Mouse (Mus musculus) heart, embryonic 16.5 days (tissue): ENCODE results near the gene Cdc14b. TPM values are rescaled to one million over a fixed set of nuclear protein-coding genes. Genes with fewer than 3 reads are reported as not detected.

Experiments
- ATAC-seq: fragments of 200-750 bp; cut with Nextera tagmentation; replicated peaks from 2 replicates; pipeline ENCODE4 v1.8.0; 2017; ENCODE audit warnings: moderate number of reproducible peaks; ENCODE audit not compliant: insufficient read depth, low FRiP score; ENCODE audit errors: extremely low read depth
- H3K27ac ChIP-seq: fragments of 300-500 bp; sonication (generic); 2 replicates; pipeline ENCODE4 v1.5.1; 2014; ENCODE audit warnings: mild to moderate bottlenecking, low read length, control low read depth, moderate library complexity
- H3K27me3 ChIP-seq: fragments of 300-500 bp; sonication (generic); 2 replicates; pipeline ENCODE4 v1.6.1; 2014; ENCODE audit warnings: low read length, mixed read lengths; ENCODE audit not compliant: control insufficient read depth, insufficient read depth
- H3K36me3 ChIP-seq: fragments of 300-500 bp; sonication (generic); 2 replicates; pipeline ENCODE4 v1.6.1; 2014; ENCODE audit not compliant: control insufficient read depth, insufficient read depth
- H3K4me1 ChIP-seq: fragments of 300-500 bp; sonication (generic); 2 replicates; pipeline ENCODE4 v1.6.1; 2014; ENCODE audit warnings: low read length, mixed read lengths; ENCODE audit not compliant: control insufficient read depth, insufficient read depth
- H3K4me2 ChIP-seq: fragments of 300-500 bp; sonication (generic); 2 replicates; pipeline ENCODE4 v1.6.1; 2014; ENCODE audit warnings: low read depth, mild to moderate bottlenecking, control low read depth, low read length
- H3K4me3 ChIP-seq: fragments of 300-500 bp; sonication (generic); 2 replicates; pipeline ENCODE4 v1.5.1; 2014; ENCODE audit warnings: mild to moderate bottlenecking, control low read depth, low read length
- H3K9ac ChIP-seq: fragments of 300-500 bp; sonication (generic); 2 replicates; pipeline ENCODE4 v1.6.1; 2014; ENCODE audit warnings: low read length, control low read depth
- H3K9me3 ChIP-seq: fragments of 300-500 bp; sonication (generic); replicated peaks from 2 replicates; pipeline ENCODE4 v1.6.1; 2016; ENCODE audit warnings: low read length; ENCODE audit not compliant: control insufficient read depth
- WGBS: fragments of 180-500 bp; shearing (Covaris S2); extraction: QIAGEN DNeasy Blood & Tissue Kit; methylation state at CpG from one replicate; pipeline ENCODE4 v1.1.7; 2014; 5-methylcytosine and 5-hydroxymethylcytosine counted together
- polyA plus RNA-seq: library from polyadenylated mRNA; unstranded; fragments of >200 nt; fragmentation: Nextera tagmentation; extraction: Ambion mirVana; gene quantifications from 2 replicates; pipeline ENCODE4 v1.2.1, GENCODE M21; 2015

Cdc14b gene
- polyA plus RNA-seq, 1 experiment from 2014 or later: 15.5 TPM

DNA sequence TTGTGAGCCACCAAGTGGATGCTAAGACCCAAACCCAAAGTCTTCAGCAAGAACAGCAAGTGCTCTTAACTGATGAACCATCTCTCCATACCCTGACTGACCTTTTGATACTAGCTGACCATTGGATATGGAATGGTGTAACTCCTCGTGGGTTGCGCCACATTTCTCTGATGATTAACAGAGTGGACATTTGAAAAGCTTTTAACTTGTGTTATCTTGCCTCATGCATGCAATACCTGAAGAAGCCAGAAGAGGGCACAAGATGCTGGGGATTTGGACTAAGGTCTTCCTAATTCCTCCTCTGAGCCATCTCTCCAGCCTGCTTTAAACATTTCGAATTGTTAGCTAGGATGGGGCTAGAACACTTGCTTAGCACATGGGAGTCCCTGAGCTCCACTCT is 94.2 kb downstream of the Cdc14b start:
- no peak for ATAC-seq
- no peak overlapping the region for H3K4me3 ChIP-seq
- no peak overlapping the region for H3K4me2 ChIP-seq
- H3K27me3 ChIP-seq: no peaks in the 10 kb centered on the region
- H3K27ac ChIP-seq: no peak overlapping the region
- H3K36me3 ChIP-seq: peaks cover 37% of the 10 kb centered on the region
- WGBS: 80% methylated on average over 3 of the region's 3 CpGs
- no peak overlapping the region for H3K9ac ChIP-seq
- H3K9me3 ChIP-seq: no peaks in the 10 kb centered on the region
- no peaks in the 10 kb centered on the region; the same call in 1 of the 2 replicates for H3K4me1 ChIP-seq

DNA sequence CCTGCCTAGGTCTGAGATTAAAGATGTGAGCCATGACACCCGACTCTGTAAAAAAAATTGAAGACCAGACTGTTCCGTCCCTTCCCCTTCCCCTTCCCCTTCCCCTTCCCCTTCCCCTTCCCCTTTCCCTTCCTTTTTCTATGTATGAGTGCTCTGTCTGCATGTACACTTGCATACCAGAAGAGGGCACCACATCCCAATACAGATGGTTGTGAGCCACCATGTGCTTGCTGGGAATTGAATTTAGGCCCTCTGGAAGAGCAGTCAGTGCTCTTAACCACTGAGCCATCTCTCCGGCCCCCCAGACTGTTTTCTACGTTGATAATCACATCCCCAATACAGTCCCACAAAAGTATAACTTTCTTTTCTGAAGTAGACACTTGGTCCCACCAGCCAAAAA is 94.8 kb downstream of the Cdc14b start:
- 86% methylated on average over 4 of the region's 4 CpGs for WGBS
- Histone ChIP-seq H3K36me3 (peaks cover 41% of the 10 kb centered on the region), H3K4me2 (no peak overlapping the region), H3K4me1 (no peaks in the 10 kb centered on the region; the same call in 1 of the 2 replicates), H3K27ac (no peak overlapping the region), H3K27me3 (no peaks in the 10 kb centered on the region), H3K4me3 (no peak overlapping the region), H3K9ac (no peak overlapping the region), H3K9me3 (no peaks in the 10 kb centered on the region)
- ATAC-seq: no peak

DNA sequence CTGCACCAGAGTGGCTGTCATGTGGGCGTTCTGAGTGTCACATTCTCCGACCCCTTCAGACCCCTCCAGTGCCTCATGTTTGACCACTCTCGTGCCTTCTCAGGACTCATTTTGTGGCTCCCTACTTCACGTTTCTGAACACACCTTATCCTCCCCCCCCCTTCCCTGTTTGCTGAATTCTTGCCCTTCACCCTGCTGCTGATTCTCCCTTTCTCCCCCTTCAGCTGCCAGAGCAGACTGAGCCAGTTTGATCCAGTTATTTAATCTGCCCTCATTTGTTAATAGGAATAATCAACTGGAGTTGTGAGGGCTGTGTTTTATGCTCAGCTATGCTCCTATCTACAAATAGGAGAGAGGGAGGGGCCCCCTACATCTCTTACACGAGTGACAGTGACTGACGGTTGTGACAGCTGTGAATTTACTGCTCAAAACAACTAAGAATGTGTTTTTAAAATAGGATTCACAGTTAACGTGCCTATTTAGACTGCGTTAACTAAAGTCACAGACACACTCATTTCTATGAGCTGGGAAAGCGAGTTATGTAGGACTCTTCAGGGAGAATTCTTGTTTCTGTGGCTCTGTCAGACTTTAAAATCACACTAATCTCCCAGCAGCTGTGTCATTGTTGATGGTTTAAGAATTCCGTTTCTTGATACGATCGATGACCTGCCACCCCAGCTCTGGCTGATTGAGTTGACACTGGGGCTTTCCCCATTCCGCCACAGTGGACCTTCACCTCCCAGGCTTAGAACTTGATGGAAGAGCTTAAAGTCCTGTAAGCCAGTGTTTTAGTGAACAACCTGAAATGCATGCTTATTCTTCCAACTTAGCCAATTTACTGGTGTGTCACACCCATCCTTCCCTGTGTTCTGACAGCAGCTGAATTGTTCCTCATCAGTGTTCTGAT is 96.1 kb downstream of the Cdc14b start:
- H3K4me2 ChIP-seq: no peak overlapping the region
- H3K4me1 ChIP-seq: no peaks in the 10 kb centered on the region; the same call in 1 of the 2 replicates
- 63% methylated on average over 13 of the region's 13 CpGs for WGBS
- H3K9me3 ChIP-seq: no peaks in the 10 kb centered on the region
- no peaks in the 10 kb centered on the region for H3K27me3 ChIP-seq
- H3K9ac ChIP-seq: peak overlapping the region; percentile 12; the same call in 1 of the 2 replicates
- ATAC-seq: no peak
- no peak overlapping the region for H3K27ac ChIP-seq
- no peak overlapping the region for H3K4me3 ChIP-seq
- peaks cover 47% of the 10 kb centered on the region for H3K36me3 ChIP-seq

DNA sequence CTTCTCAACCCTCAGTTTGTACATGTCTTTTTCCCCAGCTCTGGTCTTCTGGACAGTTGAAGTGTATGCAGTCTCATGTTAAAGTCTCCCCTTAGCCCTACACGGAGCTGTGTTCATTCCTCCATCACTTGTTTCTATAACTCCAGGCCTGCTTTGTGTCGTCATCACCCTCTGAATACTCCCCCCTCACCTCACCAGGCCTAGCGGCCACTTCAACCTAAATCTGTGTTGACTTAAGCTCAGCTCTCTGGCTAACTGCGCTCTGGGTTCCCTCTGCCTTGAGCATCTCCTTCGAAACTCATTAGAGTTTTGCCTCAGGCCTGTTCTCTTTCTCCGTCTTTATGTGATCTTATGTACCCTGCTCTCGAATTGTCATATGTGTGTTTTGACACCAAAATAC is 97.1 kb downstream of the Cdc14b start:
- Histone ChIP-seq H3K4me2 (no peak overlapping the region), H3K9ac (no peak overlapping the region), H3K27ac (no peak overlapping the region), H3K4me1 (no peaks in the 10 kb centered on the region; the same call in 1 of the 2 replicates), H3K36me3 (peaks cover 47% of the 10 kb centered on the region), H3K9me3 (no peaks in the 10 kb centered on the region), H3K27me3 (no peaks in the 10 kb centered on the region), H3K4me3 (no peak overlapping the region)
- WGBS: 60% methylated on average over 7 of the region's 7 CpGs
- ATAC-seq: no peak

DNA sequence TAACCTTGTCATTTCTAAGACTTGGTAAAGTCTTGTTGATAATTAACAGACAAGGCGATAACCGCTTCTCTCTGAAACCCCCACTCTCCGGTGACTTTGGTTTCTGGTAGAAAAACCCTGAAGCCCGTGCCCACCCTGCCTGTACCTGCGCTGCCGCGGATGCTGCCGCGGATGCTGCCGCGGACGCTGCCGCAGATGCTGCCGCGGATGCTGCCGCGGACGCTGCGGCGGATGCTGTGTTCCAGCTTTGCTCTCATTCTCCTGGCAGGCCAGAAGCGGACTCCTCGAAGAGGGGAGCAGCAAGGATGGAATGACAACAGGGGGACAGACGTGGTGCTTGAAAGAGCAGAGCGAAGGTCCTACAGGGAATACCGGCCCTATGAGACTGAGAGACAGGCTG is 105.3 kb downstream of the Cdc14b start:
- H3K4me2 ChIP-seq: no peak overlapping the region
- peaks cover 36% of the 10 kb centered on the region for H3K9me3 ChIP-seq
- peaks cover 67% of the 10 kb centered on the region for H3K36me3 ChIP-seq
- H3K9ac ChIP-seq: no peak overlapping the region
- no peaks in the 10 kb centered on the region for H3K4me1 ChIP-seq
- no peak overlapping the region for H3K4me3 ChIP-seq
- no peak overlapping the region for H3K27ac ChIP-seq
- ATAC-seq: no peak
- no peaks in the 10 kb centered on the region for H3K27me3 ChIP-seq
- 98% methylated on average over 25 of the region's 25 CpGs for WGBS

DNA sequence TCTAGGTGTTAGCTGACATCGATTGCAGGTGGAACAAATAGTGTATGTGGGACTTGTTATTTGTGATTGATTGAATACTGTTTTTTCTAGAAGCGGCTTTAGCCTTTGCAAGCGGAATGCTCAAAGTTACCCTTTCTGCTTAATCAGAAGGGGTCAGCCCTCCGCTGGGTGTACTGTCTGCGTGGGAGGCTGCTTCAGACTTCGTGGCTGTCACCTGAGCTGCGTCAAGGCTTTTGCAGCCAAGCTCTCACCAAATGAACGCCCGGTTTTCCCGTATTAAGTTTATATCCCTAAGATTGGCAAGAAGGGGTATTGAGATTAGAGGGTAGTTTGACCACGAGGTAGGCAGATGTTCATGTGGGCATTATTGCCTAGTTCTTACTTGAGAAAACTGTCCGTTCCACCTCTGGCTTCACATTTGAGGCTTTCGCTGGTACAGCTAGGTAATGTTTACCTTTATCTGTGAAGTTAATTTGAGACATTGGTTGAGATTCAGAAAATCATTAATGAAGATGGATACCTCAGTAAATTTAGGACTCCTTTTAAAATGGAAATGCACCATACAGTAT is 111.9 kb downstream of the Cdc14b start:
- H3K4me1 ChIP-seq: peaks cover 19% of the 10 kb centered on the region
- peak overlapping the region; percentile 79 for H3K4me3 ChIP-seq
- 34% methylated on average over 13 of the region's 13 CpGs for WGBS
- no peak overlapping the region for H3K27ac ChIP-seq
- H3K36me3 ChIP-seq: peaks cover 10% of the 10 kb centered on the region
- H3K4me2 ChIP-seq: peak overlapping the region; percentile 96
- ATAC-seq: no peak
- no peaks in the 10 kb centered on the region for H3K27me3 ChIP-seq
- peak overlapping the region; percentile 86 for H3K9ac ChIP-seq
- H3K9me3 ChIP-seq: peaks cover under 1% of the 10 kb centered on the region

DNA sequence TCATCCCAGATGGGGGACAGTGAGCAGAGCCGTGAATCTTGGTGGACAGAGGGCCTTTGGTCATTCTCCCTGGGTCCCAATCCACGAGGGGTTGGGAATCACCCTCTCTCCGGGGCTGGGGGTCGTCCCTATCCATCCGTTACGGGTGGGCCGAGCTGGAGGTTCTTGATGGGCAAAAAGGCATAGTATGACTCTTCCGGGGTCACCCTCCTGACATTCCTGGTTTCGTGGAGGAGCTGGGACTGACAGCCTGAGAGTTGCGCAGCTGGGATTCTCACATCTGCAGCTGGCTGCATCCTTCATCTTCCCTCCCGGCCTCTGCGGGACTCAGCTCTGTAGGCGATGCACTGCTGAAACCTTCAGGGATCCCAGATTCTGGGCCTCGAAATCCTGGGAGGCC is 112.5 kb downstream of the Cdc14b start:
- no peak for ATAC-seq

DNA sequence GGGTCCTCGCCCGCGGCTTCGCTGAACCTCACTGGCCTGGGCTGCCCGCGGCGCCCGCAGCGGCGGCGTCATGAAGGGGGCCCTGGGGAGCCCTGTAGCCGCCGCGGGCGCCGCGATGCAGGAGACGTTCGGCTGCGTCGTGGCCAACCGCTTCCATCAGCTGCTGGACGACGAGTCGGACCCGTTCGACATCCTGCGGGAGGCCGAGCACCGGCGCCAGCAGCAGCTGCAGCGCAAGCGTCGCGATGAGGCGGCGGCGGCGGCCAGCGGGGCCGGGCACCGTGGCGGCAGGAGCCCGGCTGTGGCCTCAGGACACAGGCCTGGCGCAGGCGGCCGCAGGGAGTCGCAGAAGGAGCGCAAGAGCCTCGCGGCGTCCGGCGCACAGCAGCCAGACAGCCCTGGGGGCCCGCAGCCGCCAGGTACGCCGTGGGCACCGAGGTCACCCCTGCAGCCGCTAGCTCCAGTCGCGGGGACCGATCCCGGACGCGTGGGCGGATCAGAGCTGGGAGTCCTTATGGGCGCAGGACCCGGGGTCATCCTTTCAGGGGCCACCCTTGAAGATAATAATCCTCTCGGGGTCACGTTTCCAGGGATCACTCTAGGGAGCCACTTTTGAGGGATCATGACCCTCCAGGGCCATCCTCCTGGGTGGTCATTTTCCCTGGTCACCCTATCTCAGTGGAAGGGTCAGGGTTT is 113.0 kb downstream of the Cdc14b start:
- peak overlapping the region; percentile 79 for H3K4me3 ChIP-seq
- H3K27me3 ChIP-seq: no peaks in the 10 kb centered on the region
- H3K9me3 ChIP-seq: no peaks in the 10 kb centered on the region; the same call in 1 of the 2 replicates
- peaks cover 4% of the 10 kb centered on the region for H3K36me3 ChIP-seq
- peak; percentile 56 for ATAC-seq
- H3K4me2 ChIP-seq: peak overlapping the region; percentile 96
- WGBS: under 1% methylated on average over 63 of the region's 71 CpGs
- H3K4me1 ChIP-seq: peaks cover 19% of the 10 kb centered on the region
- H3K27ac ChIP-seq: peak overlapping the region; percentile 89
- peak overlapping the region; percentile 86 for H3K9ac ChIP-seq

More for the DNA sequence above, 112.5 kb downstream of the Cdc14b start:
- Histone ChIP-seq H3K27me3 (no peaks in the 10 kb centered on the region), H3K36me3 (peaks cover 7% of the 10 kb centered on the region), H3K4me1 (peaks cover 19% of the 10 kb centered on the region), H3K4me2 (peak overlapping the region; percentile 96), H3K4me3 (peak overlapping the region; percentile 79), H3K9me3 (no peaks in the 10 kb centered on the region; the same call in 1 of the 2 replicates), H3K9ac (peak overlapping the region; percentile 86), H3K27ac (peak overlapping the region; percentile 89; the same call in 1 of the 2 replicates)
- 5% methylated on average over 14 of the region's 14 CpGs for WGBS
